Mouse (Mus musculus) midbrain, postnatal 0 days (tissue): ENCODE data around the gene Zfp688. TPM values are rescaled to one million over a fixed set of nuclear protein-coding genes. Genes with fewer than 3 reads are reported as not detected.
"Not testable (repeated sequence)": the region's sequence is repeated elsewhere in the genome, so short reads cannot be mapped to it uniquely, and the experiment has no call there.

Experiments used
- ATAC-seq: fragments of 200-750 bp; cut with Nextera tagmentation; 2 replicates; pipeline ENCODE4 v1.8.0; 2017; ENCODE audit warnings: moderate number of reproducible peaks, mild to moderate bottlenecking, moderate TSS enrichment, moderate library complexity; ENCODE audit not compliant: low FRiP score
- DNase-seq: peaks from one replicate; pipeline ENCODE4 v3.0.0-alpha.2; 2015; ENCODE audit warnings: low spot score
- H3K27ac ChIP-seq: fragments of 300-500 bp; sonication (generic); 2 replicates; pipeline ENCODE4 v1.5.1; 2014; ENCODE audit warnings: low read depth, mild to moderate bottlenecking, low read length, mixed read lengths
- H3K27me3 ChIP-seq: fragments of 300-500 bp; sonication (generic); 2 replicates; pipeline ENCODE4 v1.6.1; 2014; ENCODE audit warnings: low read length, control low read depth, mixed read lengths; ENCODE audit not compliant: insufficient read depth
- H3K36me3 ChIP-seq: fragments of 300-500 bp; sonication (generic); 2 replicates; pipeline ENCODE4 v1.6.1; 2014; ENCODE audit warnings: low read length, control low read depth, mixed read lengths; ENCODE audit not compliant: insufficient read depth
- H3K4me1 ChIP-seq: fragments of 300-500 bp; sonication (generic); 2 replicates; pipeline ENCODE4 v1.6.1; 2014; ENCODE audit warnings: mild to moderate bottlenecking, control low read depth, antibody characterized with exemption, low read length, mixed read lengths; ENCODE audit not compliant: insufficient read depth
- H3K4me2 ChIP-seq: fragments of 300-500 bp; sonication (generic); 2 replicates; pipeline ENCODE4 v1.6.1; 2014; ENCODE audit warnings: low read depth, mild to moderate bottlenecking, low read length, mixed read lengths; ENCODE audit not compliant: poor library complexity, severe bottlenecking
- H3K4me3 ChIP-seq: fragments of 300-500 bp; sonication (generic); 2 replicates; pipeline ENCODE4 v1.5.1; 2014; ENCODE audit warnings: low read depth, mild to moderate bottlenecking, low read length, moderate library complexity
- H3K9ac ChIP-seq: fragments of 300-500 bp; sonication (generic); replicated peaks from 2 replicates; pipeline ENCODE4 v1.6.1; 2014; ENCODE audit warnings: mild to moderate bottlenecking, low read length, moderate library complexity, mixed read lengths; ENCODE audit not compliant: poor library complexity, severe bottlenecking
- H3K9me3 ChIP-seq: fragments of 300-500 bp; sonication (generic); 2 replicates; pipeline ENCODE4 v1.6.1; 2016; ENCODE audit warnings: low read length, control low read depth
- CTCF ChIP-seq: IDR thresholded peaks from 2 replicates; pipeline ENCODE4 v1.5.1; 2016; ENCODE audit warnings: antibody characterized with exemption, mild to moderate bottlenecking
- WGBS: fragments of 180-500 bp; shearing (Covaris S2); extraction: QIAGEN DNeasy Blood & Tissue Kit; methylation state at CpG from one replicate; pipeline ENCODE4 v1.1.7; 2014; 5-methylcytosine and 5-hydroxymethylcytosine counted together
- polyA plus RNA-seq: library from polyadenylated mRNA; unstranded; fragments of >200 nt; fragmentation: Nextera tagmentation; extraction: Ambion mirVana; gene quantifications from 2 replicates; pipeline ENCODE4 v1.2.1, GENCODE M21; 2015
- total RNA-seq: library from RNA; depleted of rRNA; stranded (reverse); fragments of >200 nt; gene quantifications from 2 replicates; pipeline ENCODE4 v1.2.3, GENCODE M21; 2014; rRNA removed

The Zfp688 gene
- total and polyA plus RNA-seq, 2 experiments from 2014 or later, result 33.1 to 34.3 TPM

GRCm38 (mm10) chr7:127375271-127376245 lies 46.3 kb downstream of the Zfp688 start, which contains the start of gene Zfp747:
Gene Zfp747 (minus strand): TSS chr7:127376050.
- H3K36me3 ChIP-seq, H3K4me1 ChIP-seq, H3K27me3 ChIP-seq, H3K9me3 ChIP-seq: not testable (repeated sequence)
- WGBS, result 4% methylated on average over 39 of the region's 49 CpGs
- Histone ChIP-seq H3K27ac (peak within 1 kb of the TSS; percentile 76), H3K9ac (peak within 1 kb of the TSS; percentile 74), H3K4me2 (peak within 1 kb of the TSS; percentile 74), H3K4me3 (peak within 1 kb of the TSS; percentile 52)
- peak; percentile 84 for TF ChIP-seq CTCF
- ATAC-seq (peak; percentile 93), DNase-seq (peak; percentile 95)

DNA sequence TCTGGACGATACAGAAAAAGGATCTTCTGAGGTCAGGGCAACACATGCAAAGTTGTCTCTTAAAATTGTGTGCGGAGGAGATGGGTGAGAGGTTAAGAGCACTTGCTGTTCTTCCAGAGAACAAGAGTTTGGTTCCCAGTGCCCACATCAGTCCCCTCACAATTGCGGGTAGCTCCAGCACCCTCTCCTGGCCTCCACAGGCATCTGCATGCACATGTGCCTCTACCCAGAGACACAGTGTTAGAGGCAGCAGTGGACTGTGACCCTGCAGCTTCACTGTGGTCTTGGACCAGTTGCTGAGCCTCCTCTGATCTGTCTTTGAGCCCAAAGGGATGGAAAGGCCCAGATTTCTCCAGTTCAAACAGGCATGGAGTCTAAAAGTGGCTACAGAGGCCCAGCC lies 50.0 kb downstream of the Zfp688 start:
- H3K36me3 ChIP-seq, H3K9me3 ChIP-seq, H3K9ac ChIP-seq, H3K4me2 ChIP-seq, H3K27ac ChIP-seq, DNase-seq, ATAC-seq, H3K4me3 ChIP-seq, H3K27me3 ChIP-seq, H3K4me1 ChIP-seq: not testable (repeated sequence)
- 86% methylated on average over 3 of the region's 3 CpGs for WGBS
- TF ChIP-seq CTCF, result 0 out of 2 replicates have a peak, but pooled peaks have one; percentile 4

- TF ChIP-seq CTCF, result no peak
- no peak overlapping the region for H3K27ac ChIP-seq
- H3K4me2 ChIP-seq, result no peak overlapping the region
- no peaks in the 10 kb centered on the region for H3K27me3 ChIP-seq
- no peak overlapping the region for H3K9ac ChIP-seq
- no peak for ATAC-seq
- H3K36me3 ChIP-seq, result no peaks in the 10 kb centered on the region
- DNase-seq, result no peak
- H3K4me1 ChIP-seq, result no peaks in the 10 kb centered on the region
- no peaks in the 10 kb centered on the region for H3K9me3 ChIP-seq
- 86% methylated on average over 2 of the region's 2 CpGs for WGBS
- H3K4me3 ChIP-seq, result no peak overlapping the region
Observed at GRCm38 (mm10) chr7:127371213-127371612, 50.7 kb downstream of the Zfp688 start.

Other genes with a start within 250 kb of the Zfp688 start
- 85.7 and 103 TPM in 2 replicates for gene Cd2bp2, start 226.0 kb downstream of the Zfp688 start, total RNA-seq
- gene Cd2bp2, start 226.0 kb downstream of the Zfp688 start, polyA plus RNA-seq, result 62.6 and 64.8 TPM in 2 replicates
- 70.2 and 72.3 TPM in 2 replicates for gene Tbc1d10b, start 213.6 kb downstream of the Zfp688 start, total RNA-seq
- 24.5 and 28.7 TPM in 2 replicates for gene Tbc1d10b, start 213.6 kb downstream of the Zfp688 start, polyA plus RNA-seq
- gene Mylpf, start 213.2 kb downstream of the Zfp688 start, total RNA-seq, result 0.90 and 1.4 TPM in 2 replicates
- gene Mylpf, start 213.2 kb downstream of the Zfp688 start, polyA plus RNA-seq, result 1.5 and 2.2 TPM in 2 replicates
- gene Zfp553, start 189.0 kb downstream of the Zfp688 start, total RNA-seq, result 37.4 and 39.6 TPM in 2 replicates
- gene Zfp553, start 189.0 kb downstream of the Zfp688 start, polyA plus RNA-seq, result 32.3 TPM in 2 replicates
- gene Sept1, start 188.9 kb downstream of the Zfp688 start, total RNA-seq, result 0.22 and 3.7 TPM in 2 replicates
- gene Sept1, start 188.9 kb downstream of the Zfp688 start, polyA plus RNA-seq, result 4.2 and 5.3 TPM in 2 replicates
- 76.8 and 94.5 TPM in 2 replicates for gene Zfp771, start 177.8 kb downstream of the Zfp688 start, total RNA-seq
- 80.2 and 83.8 TPM in 2 replicates for gene Zfp771, start 177.8 kb downstream of the Zfp688 start, polyA plus RNA-seq
- gene Dctpp1, start 161.4 kb downstream of the Zfp688 start, total RNA-seq, result 75.0 and 92.2 TPM in 2 replicates
- gene Dctpp1, start 161.4 kb downstream of the Zfp688 start, polyA plus RNA-seq, result 120 and 132 TPM in 2 replicates
- gene Sephs2, start 148.0 kb downstream of the Zfp688 start, total RNA-seq, result 70.0 and 79.3 TPM in 2 replicates
- gene Sephs2, start 148.0 kb downstream of the Zfp688 start, polyA plus RNA-seq, result 95.1 and 95.2 TPM in 2 replicates
- 0.49 and 0.61 TPM in 2 replicates for gene Itgal, start 125.8 kb downstream of the Zfp688 start, total RNA-seq
- gene Itgal, start 125.8 kb downstream of the Zfp688 start, polyA plus RNA-seq, result 0.22 TPM in 2 replicates
- gene Zfp768, start 76.5 kb downstream of the Zfp688 start, total RNA-seq, result 47.2 and 56.3 TPM in 2 replicates
- gene Zfp768, start 76.5 kb downstream of the Zfp688 start, polyA plus RNA-seq, result 12.7 and 14.9 TPM in 2 replicates
- gene Zfp747, start 46.0 kb downstream of the Zfp688 start, total RNA-seq, result 8.3 and 8.6 TPM in 2 replicates
- gene Zfp747, start 46.0 kb downstream of the Zfp688 start, polyA plus RNA-seq, result 4.0 and 5.8 TPM in 2 replicates
- gene 9130019O22Rik, start 34.9 kb downstream of the Zfp688 start, total RNA-seq, result 4.0 and 4.1 TPM in 2 replicates
- 1.4 and 2.0 TPM in 2 replicates for gene 9130019O22Rik, start 34.9 kb downstream of the Zfp688 start, polyA plus RNA-seq
- gene E430018J23Rik, start 28.4 kb downstream of the Zfp688 start, total RNA-seq, result 8.5 and 9.1 TPM in 2 replicates
- 1.4 and 1.9 TPM in 2 replicates for gene E430018J23Rik, start 28.4 kb downstream of the Zfp688 start, polyA plus RNA-seq
- gene Zfp764, start 15.2 kb downstream of the Zfp688 start, total RNA-seq, result 4.7 and 6.7 TPM in 2 replicates
- gene Zfp764, start 15.2 kb downstream of the Zfp688 start, polyA plus RNA-seq, result 2.7 and 3.6 TPM in 2 replicates
- gene Zfp689, start 27.1 kb upstream of the Zfp688 start, total RNA-seq, result 7.7 and 11.0 TPM in 2 replicates
- 7.3 and 8.0 TPM in 2 replicates for gene Zfp689, start 27.1 kb upstream of the Zfp688 start, polyA plus RNA-seq
- 36.2 and 38.7 TPM in 2 replicates for gene Prr14, start 37.5 kb upstream of the Zfp688 start, total RNA-seq
- gene Prr14, start 37.5 kb upstream of the Zfp688 start, polyA plus RNA-seq, result 28.2 and 28.3 TPM in 2 replicates
- 41.0 and 44.8 TPM in 2 replicates for gene Fbrs, start 57.1 kb upstream of the Zfp688 start, total RNA-seq
- 9.6 and 11.8 TPM in 2 replicates for gene Fbrs, start 57.1 kb upstream of the Zfp688 start, polyA plus RNA-seq
- gene Srcap, start 89.9 kb upstream of the Zfp688 start, total RNA-seq, result 31.7 and 50.8 TPM in 2 replicates
- 25.9 and 30.4 TPM in 2 replicates for gene Srcap, start 89.9 kb upstream of the Zfp688 start, polyA plus RNA-seq
- gene Gm42715, start 97.5 kb upstream of the Zfp688 start, total RNA-seq, result 19.6 and 32.1 TPM in 2 replicates
- 9.0 and 11.4 TPM in 2 replicates for gene Gm42715, start 97.5 kb upstream of the Zfp688 start, polyA plus RNA-seq
- 1.9 and 2.7 TPM in 2 replicates for gene Tmem265, start 139.3 kb upstream of the Zfp688 start, total RNA-seq
- 8.7 and 9.7 TPM in 2 replicates for gene Tmem265, start 139.3 kb upstream of the Zfp688 start, polyA plus RNA-seq
- gene Phkg2, start 151.3 kb upstream of the Zfp688 start, total RNA-seq, result 54.0 and 60.9 TPM in 2 replicates
- gene Phkg2, start 151.3 kb upstream of the Zfp688 start, polyA plus RNA-seq, result 62.5 and 64.7 TPM in 2 replicates
- 6.7 and 8.1 TPM in 2 replicates for gene Ccdc189, start 166.5 kb upstream of the Zfp688 start, total RNA-seq
- gene Ccdc189, start 166.5 kb upstream of the Zfp688 start, polyA plus RNA-seq, result 11.8 and 13.5 TPM in 2 replicates
- gene Rnf40, start 166.7 kb upstream of the Zfp688 start, total RNA-seq, result 34.5 and 42.9 TPM in 2 replicates
- 38.1 and 40.9 TPM in 2 replicates for gene Rnf40, start 166.7 kb upstream of the Zfp688 start, polyA plus RNA-seq
- 36.1 and 42.6 TPM in 2 replicates for gene Zfp629, start 193.7 kb upstream of the Zfp688 start, total RNA-seq
- gene Zfp629, start 193.7 kb upstream of the Zfp688 start, polyA plus RNA-seq, result 15.1 and 15.5 TPM in 2 replicates